Mouse (Mus musculus) limb, embryonic 14.5 days (tissue): ENCODE measurements around the gene Rbfox3. TPM values are rescaled to one million over a fixed set of nuclear protein-coding genes. Genes with fewer than 3 reads are reported as not detected.

ENCODE experiments used
- ATAC-seq: fragments of 200-750 bp; cut with Nextera tagmentation; 2 replicates; pipeline ENCODE4 v1.8.0; 2017; ENCODE audit warnings: low read depth, moderate number of reproducible peaks, moderate TSS enrichment; ENCODE audit not compliant: low FRiP score
- DNase-seq: peaks from one replicate; pipeline ENCODE4 v3.0.0-alpha.2; 2015; ENCODE audit warnings: low spot score
- H3K27ac ChIP-seq: fragments of 300-500 bp; sonication (generic); replicated peaks from 2 replicates; pipeline ENCODE4 v1.5.1; 2014; ENCODE audit warnings: low read depth, mild to moderate bottlenecking, low read length, moderate library complexity, mixed read lengths
- H3K27me3 ChIP-seq: fragments of 300-500 bp; sonication (generic); 2 replicates; pipeline ENCODE4 v1.6.1; 2014; ENCODE audit warnings: low read length, mixed read lengths; ENCODE audit not compliant: control insufficient read depth, insufficient read depth
- H3K36me3 ChIP-seq: fragments of 300-500 bp; sonication (generic); 2 replicates; pipeline ENCODE4 v1.6.1; 2014; ENCODE audit warnings: mild to moderate bottlenecking, low read length, moderate library complexity, mixed read lengths; ENCODE audit not compliant: control insufficient read depth, insufficient read depth
- H3K4me1 ChIP-seq: fragments of 300-500 bp; sonication (generic); 2 replicates; pipeline ENCODE4 v1.6.1; 2014; ENCODE audit warnings: antibody characterized with exemption, low read length, mixed read lengths; ENCODE audit not compliant: control insufficient read depth, insufficient read depth
- H3K4me2 ChIP-seq: fragments of 300-500 bp; sonication (generic); replicated peaks from 2 replicates; pipeline ENCODE4 v1.6.1; 2014; ENCODE audit warnings: low read depth, mild to moderate bottlenecking, low read length, moderate library complexity; ENCODE audit not compliant: severe bottlenecking
- H3K4me3 ChIP-seq: fragments of 300-500 bp; sonication (generic); replicated peaks from 2 replicates; pipeline ENCODE4 v1.5.1; 2014; ENCODE audit warnings: low read length
- H3K9ac ChIP-seq: fragments of 300-500 bp; sonication (generic); 2 replicates; pipeline ENCODE4 v1.6.1; 2014; ENCODE audit warnings: mild to moderate bottlenecking, low read depth, low read length, moderate library complexity; ENCODE audit not compliant: severe bottlenecking
- H3K9me3 ChIP-seq: fragments of 300-500 bp; sonication (generic); 2 replicates; pipeline ENCODE4 v1.6.1; 2016; ENCODE audit warnings: low read length; ENCODE audit not compliant: control insufficient read depth
- POLR2A ChIP-seq: fragments of 200-500 bp; IDR thresholded peaks from 2 replicates; pipeline ENCODE4 v1.8.0; 2012; ENCODE audit warnings: inconsistent platforms, mild to moderate bottlenecking, moderate library complexity, borderline replicate concordance; ENCODE audit not compliant: insufficient read depth, insufficient read length; ENCODE audit errors: extremely low read depth
- WGBS: fragments of 180-500 bp; shearing (Covaris S2); extraction: QIAGEN DNeasy Blood & Tissue Kit; methylation state at CpG from one replicate; pipeline ENCODE4 v1.1.7; 2014; 5-methylcytosine and 5-hydroxymethylcytosine counted together
- polyA plus RNA-seq, 2 experiments: library from polyadenylated mRNA; depleted of rRNA in 1 of 2; stranded (reverse) in 1 of 2; unstranded in 1 of 2; fragments of >200 nt; fragmentation: Nextera tagmentation in 1 of 2; extraction: Ambion mirVana in 1 of 2; gene quantifications; 2 replicates each; pipeline versions ENCODE4 v1.2.1 to v1.2.3; 2012 to 2014

Gene Rbfox3
- polyA plus RNA-seq, 2 experiments = 0.43 to 0.44 TPM

- Histone ChIP-seq H3K4me2 (no peak overlapping the region), H3K9ac (no peak overlapping the region), H3K27ac (no peak overlapping the region), H3K36me3 (no peaks in the 10 kb centered on the region), H3K4me3 (no peak overlapping the region), H3K27me3 (no peaks in the 10 kb centered on the region), H3K4me1 (no peaks in the 10 kb centered on the region), H3K9me3 (no peaks in the 10 kb centered on the region)
- 88% methylated on average over 8 of the region's 8 CpGs for WGBS
- DNase-seq (no peak), ATAC-seq (no peak)
- no peak for TF ChIP-seq POLR2A
Observed at GRCm38 (mm10) chr11:118759228-118759627, 152.2 kb downstream of the Rbfox3 start.

- Histone ChIP-seq H3K4me2 (no peak overlapping the region), H3K36me3 (no peaks in the 10 kb centered on the region), H3K27ac (no peak overlapping the region), H3K4me1 (no peaks in the 10 kb centered on the region), H3K27me3 (no peaks in the 10 kb centered on the region), H3K9ac (no peak overlapping the region), H3K9me3 (no peaks in the 10 kb centered on the region), H3K4me3 (no peak overlapping the region)
- no peak for ATAC-seq
- no peak for DNase-seq
- 85% methylated on average over 10 of the region's 10 CpGs for WGBS
- no peak for TF ChIP-seq POLR2A
Observed at GRCm38 (mm10) chr11:118758277-118758990, 153.0 kb downstream of the Rbfox3 start.

- TF ChIP-seq POLR2A = no peak
- H3K9me3 ChIP-seq = no peaks in the 10 kb centered on the region
- WGBS = 83% methylated on average over 1 of the region's 1 CpGs
- ATAC-seq = no peak
- no peak overlapping the region for H3K4me2 ChIP-seq
- no peaks in the 10 kb centered on the region for H3K27me3 ChIP-seq
- H3K4me1 ChIP-seq = no peaks in the 10 kb centered on the region
- H3K4me3 ChIP-seq = no peak overlapping the region
- no peak overlapping the region for H3K27ac ChIP-seq
- DNase-seq = no peak
- H3K36me3 ChIP-seq = no peaks in the 10 kb centered on the region
- H3K9ac ChIP-seq = no peak overlapping the region
Observed at GRCm38 (mm10) chr11:118757488-118757887, 153.9 kb downstream of the Rbfox3 start.

GRCm38 (mm10) chr11:118755003-118755402 is 156.4 kb downstream of the Rbfox3 start:
- no peak overlapping the region for H3K9ac ChIP-seq
- H3K4me3 ChIP-seq = no peak overlapping the region
- H3K4me1 ChIP-seq = no peaks in the 10 kb centered on the region
- no peaks in the 10 kb centered on the region for H3K27me3 ChIP-seq
- WGBS = 83% methylated on average over 17 of the region's 17 CpGs
- H3K36me3 ChIP-seq = no peaks in the 10 kb centered on the region
- no peak overlapping the region for H3K4me2 ChIP-seq
- ATAC-seq = no peak
- no peaks in the 10 kb centered on the region for H3K9me3 ChIP-seq
- no peak overlapping the region for H3K27ac ChIP-seq
- TF ChIP-seq POLR2A = no peak
- no peak for DNase-seq

- Histone ChIP-seq H3K4me2 (no peak overlapping the region), H3K4me3 (no peak overlapping the region), H3K4me1 (no peaks in the 10 kb centered on the region), H3K36me3 (no peaks in the 10 kb centered on the region), H3K27me3 (no peaks in the 10 kb centered on the region), H3K9me3 (no peaks in the 10 kb centered on the region), H3K9ac (no peak overlapping the region), H3K27ac (no peak overlapping the region)
- TF ChIP-seq POLR2A = no peak
- WGBS = 46% methylated on average over 4 of the region's 4 CpGs
- no peak for ATAC-seq
- no peak for DNase-seq
Observed at GRCm38 (mm10) chr11:118754535-118754934, 156.9 kb downstream of the Rbfox3 start.
